Mouse (Mus musculus) embryo, embryonic 11 days (tissue): ENCODE data around the gene Lrba.
A peak's percentile ranks its signal among the peaks of the same experiment; 100 is the strongest.

Experiments
- DNase-seq: peaks from one replicate; pipeline ENCODE4 v3.0.0-alpha.2; 2015

Lrba gene

DNA sequence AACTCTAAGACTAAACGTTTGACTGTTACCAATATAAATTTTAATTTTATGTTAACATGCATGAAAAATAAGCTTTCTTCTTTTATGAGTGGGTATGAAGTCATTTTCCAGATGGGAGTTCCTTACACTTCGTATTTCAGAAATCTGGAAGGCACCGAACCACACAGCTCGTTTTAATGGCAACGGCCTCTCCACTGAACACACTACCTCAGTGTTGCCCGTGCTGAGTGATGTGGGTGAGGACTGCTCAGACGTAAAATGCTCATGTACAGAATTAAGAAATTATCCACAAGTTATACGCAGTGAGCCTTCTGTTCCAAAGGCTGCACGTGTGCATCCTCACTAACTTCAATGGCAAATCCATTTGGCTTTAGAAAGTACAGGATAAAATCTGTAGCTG, 582.4 kb downstream of the Lrba start:
- DNase-seq = no peak

GRCm38 (mm10) chr3:86807750-86808467, 583.4 kb downstream of the Lrba start:
- peak; percentile 56 for DNase-seq

DNA sequence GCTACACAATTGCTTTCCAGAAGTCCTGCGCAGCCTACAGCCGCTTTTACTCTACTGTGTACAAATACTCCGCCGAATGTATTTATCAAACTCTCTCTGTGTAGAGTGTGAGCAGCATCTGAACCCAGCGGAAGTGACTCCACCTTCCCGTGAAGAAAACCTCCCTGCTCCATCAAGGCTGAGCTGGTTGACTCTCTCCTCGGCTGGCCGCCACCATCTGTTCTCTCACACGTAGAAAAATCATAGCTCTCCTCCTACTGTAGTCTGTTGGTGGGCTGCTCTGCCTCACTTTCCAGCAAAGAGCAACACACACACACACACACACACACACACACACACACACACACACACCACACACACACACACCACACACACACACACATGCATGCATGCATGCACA, 584.7 kb downstream of the Lrba start:
- DNase-seq = no peak

DNA sequence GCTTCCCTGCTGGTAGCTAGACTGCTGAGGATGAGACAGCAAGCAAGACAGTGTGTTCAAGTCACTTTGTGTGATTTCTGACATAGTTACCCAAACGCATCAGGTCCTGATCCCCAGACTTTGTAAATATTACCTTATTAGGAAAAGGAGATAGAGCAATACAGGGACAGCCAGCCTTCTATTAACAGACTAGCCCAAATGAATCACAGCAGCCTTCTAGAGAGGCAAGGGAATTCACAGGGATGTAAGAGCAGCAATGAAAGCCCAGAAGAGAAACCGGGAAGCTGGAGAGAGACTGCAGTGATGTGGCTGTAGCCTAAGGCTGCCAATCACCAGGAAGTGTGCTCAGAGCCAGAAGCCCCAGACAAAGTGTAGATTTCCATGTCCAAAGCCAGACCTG, 585.2 kb downstream of the Lrba start:
- no peak for DNase-seq

GRCm38 (mm10) chr3:86810908-86811307, 586.4 kb downstream of the Lrba start:
- DNase-seq = no peak

DNA sequence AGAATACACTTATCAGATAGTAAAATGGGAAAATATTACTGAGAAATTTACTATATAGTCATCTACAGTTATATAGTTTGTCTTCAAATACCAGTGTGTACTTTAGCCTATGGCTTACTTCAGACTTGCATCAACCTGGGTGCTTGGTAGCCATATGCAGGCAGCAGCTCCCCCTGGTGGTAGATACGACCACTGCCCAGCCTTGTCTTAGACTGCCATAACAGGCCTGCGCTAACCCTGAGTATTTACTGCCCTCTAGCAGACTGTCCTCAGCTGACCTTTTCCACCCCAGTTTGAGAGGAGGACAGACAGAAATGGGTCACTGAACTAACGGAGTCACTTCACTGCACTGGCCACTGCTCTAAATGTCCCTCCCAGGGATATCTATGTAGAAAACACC, 588.2 kb downstream of the Lrba start:
- DNase-seq = peak; percentile 90

DNA sequence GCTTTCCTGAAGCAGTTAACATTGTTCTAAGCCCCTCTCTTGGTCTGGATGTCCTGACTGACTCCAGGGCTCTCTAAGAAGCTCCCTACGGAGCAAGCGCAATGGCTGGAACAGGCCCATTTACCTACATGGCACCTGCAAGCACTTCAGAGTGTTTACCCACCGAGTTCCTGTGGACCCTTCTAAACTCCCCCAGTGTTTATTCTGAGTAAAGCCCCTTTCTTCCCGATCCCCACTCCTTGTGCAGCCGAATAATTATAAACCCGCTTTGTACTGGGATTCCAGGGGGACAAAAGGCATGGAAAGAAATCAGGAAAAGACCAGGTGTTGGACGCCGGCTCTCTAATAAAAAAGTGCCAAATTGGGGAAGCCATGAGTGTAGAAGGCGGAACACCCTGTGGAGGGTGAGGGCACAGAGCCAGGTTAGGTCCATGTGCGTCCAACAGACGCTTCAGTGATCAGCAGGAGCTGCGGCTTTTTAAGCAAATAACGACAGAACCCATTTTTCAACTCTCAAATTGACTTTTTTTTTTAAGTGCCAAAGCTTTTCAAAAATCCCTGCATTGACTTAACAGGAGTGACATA, 593.6 kb downstream of the Lrba start:
- no peak for DNase-seq

- DNase-seq = no peak
These were observed 594.9 kb downstream of the Lrba start for GRCm38 (mm10) chr3:86819372-86819771.

DNA sequence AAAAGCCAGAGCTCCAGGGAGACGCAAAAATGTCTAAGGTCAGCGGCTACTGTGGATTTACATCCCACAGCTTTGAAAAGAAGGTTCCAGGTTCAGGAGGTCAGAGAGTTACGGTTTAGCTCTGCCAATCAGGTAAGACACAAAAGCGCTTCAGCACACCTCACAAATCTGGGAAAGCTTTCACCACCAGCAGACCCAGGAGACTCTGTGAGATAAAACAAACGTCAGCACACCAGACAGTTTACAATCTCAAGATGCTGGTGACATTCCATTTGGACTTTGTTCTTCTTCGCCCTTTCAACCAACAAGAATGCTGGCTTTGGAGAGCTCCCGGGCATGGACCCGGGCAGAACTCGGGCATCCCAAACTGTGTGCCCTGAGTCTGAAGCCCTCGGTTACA, 595.9 kb downstream of the Lrba start:
- peak; percentile 55 for DNase-seq

GRCm38 (mm10) chr3:86821383-86821782, 596.9 kb downstream of the Lrba start:
- DNase-seq = no peak

GRCm38 (mm10) chr3:86827506-86827905, 603.0 kb downstream of the Lrba start:
- DNase-seq = no peak

- no peak for DNase-seq
These were observed 607.6 kb downstream of the Lrba start for GRCm38 (mm10) chr3:86832115-86832514.
